Mouse (Mus musculus): ENCODE measurements around the gene Aplp2.

Gene Aplp2

GRCm38 (mm10) chr9:31119882-31120532, 91.6 kb downstream of the Aplp2 start:
- DNase-seq, result no peak

GRCm38 (mm10) chr9:31119405-31119804, 92.2 kb downstream of the Aplp2 start:
- no peak for DNase-seq

- DNase-seq, result peak; percentile 80
Observed at GRCm38 (mm10) chr9:31118520-31119298, 92.9 kb downstream of the Aplp2 start.

- no peak for DNase-seq
Observed at GRCm38 (mm10) chr9:31117488-31117887, 94.1 kb downstream of the Aplp2 start.

DNA sequence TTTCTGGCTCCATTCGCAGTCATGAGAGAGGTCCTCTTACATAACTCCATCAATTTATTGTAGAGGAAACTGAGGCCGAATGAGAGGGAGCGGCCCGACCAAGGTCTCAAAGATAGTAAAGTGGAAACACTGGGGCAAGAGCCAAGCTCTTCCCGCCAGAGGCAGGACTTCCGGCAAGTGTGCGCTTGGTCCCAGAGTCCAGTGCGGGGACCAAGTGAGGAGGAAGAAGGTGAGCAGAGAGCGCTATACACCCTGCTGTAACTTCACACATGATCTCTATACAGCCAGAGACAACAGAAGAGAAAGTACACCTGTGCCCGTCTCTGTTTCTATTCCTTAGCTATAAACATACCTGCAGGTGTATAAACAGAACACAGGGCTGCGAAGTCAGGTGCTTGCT, 94.5 kb downstream of the Aplp2 start:
- no peak for DNase-seq

- DNase-seq, result no peak
Observed at GRCm38 (mm10) chr9:31115586-31115985, 96.0 kb downstream of the Aplp2 start.

DNA sequence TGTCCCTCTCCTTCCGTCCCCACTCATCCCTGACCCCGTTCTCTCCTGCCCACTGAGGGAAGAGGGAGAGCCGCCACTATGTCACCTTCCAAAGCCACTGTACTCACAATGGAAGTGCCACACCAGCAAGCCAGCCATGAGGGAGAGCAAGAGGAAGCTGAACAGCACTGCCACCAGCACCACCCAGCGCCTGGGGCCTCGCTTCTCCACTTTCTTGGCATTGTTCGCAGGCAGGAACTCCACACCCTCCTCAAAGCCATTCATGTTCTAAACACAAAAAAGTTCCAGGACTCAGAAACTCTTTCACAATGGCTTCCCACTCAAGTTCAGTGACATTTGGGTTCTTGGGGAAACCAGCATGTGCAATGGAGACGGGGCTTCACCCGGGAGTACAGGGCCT, 103.2 kb downstream of the Aplp2 start:
- DNase-seq, result no peak

Data from embryo, embryonic 11 days (tissue).